Mouse (Mus musculus): ENCODE data around the gene Bank1.

Bank1 gene

DNA sequence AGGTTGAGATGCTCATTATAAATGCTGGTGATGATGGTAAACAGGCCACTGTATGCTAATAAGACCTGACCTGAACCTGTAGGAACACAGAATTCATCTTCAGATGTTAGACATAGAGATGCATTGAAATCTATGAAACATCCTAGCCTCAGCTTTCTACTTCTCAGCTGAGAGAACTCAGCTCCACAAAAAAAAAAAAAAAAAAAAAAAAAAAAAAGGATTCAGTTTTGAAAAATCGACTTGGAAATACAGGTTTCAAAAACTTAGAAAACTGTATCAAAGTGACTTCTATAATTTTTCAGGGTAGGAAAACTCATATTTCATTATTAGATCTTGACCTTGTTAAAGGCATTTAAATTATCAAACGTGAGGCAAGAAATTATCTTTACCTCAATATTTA lies 222.5 kb downstream of the Bank1 start:
- DNase-seq (ENCODE audit: low spot score in 2 of 2): no peak

DNA sequence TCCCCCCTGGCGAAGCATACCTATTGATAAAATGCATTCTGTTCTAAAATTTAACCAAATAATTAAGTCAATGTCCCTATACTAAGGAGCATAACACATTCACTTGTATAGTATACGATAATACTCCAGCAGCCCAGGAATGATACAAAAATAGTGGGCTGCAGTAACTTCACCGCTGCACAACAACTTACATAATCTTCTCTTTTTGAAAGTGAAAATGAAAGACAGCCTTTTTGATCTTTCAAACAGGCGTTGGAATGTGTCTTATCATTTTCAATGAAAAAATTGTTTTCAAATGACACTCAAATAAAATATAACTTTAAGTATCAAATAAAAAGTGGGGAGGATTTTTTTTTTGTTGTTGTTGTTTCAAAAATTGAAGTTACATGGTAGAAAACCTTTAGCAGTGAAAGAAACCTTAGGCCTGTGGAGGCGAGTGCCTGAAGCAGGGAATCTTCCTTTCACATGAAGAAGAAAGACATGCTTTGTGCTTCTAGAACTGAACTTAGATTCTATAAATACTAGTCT lies 224.8 kb downstream of the Bank1 start:
- DNase-seq (ENCODE audit: low spot score in 2 of 2): no peak

DNA sequence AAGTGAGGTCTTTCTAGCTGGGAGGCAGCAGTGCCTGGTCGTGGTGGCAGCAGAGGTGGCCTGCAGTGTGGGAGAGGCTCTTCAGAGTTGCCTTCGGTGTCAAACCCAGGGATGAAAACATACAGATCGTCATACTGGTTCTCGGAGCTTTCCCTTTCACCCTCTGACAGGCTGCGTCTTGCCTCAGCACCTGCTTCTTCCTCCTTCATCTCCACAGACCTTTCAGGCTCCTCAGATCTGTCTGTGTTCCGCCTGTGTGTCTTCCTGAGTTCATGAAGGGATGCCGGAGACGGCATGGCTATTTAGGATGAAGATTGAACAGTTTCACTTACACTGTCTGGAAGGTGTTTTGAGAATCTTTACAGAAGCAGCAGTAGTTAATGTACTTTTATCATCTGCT lies 225.6 kb downstream of the Bank1 start:
- no peak for DNase-seq (ENCODE audit: low spot score in 2 of 2)

DNA sequence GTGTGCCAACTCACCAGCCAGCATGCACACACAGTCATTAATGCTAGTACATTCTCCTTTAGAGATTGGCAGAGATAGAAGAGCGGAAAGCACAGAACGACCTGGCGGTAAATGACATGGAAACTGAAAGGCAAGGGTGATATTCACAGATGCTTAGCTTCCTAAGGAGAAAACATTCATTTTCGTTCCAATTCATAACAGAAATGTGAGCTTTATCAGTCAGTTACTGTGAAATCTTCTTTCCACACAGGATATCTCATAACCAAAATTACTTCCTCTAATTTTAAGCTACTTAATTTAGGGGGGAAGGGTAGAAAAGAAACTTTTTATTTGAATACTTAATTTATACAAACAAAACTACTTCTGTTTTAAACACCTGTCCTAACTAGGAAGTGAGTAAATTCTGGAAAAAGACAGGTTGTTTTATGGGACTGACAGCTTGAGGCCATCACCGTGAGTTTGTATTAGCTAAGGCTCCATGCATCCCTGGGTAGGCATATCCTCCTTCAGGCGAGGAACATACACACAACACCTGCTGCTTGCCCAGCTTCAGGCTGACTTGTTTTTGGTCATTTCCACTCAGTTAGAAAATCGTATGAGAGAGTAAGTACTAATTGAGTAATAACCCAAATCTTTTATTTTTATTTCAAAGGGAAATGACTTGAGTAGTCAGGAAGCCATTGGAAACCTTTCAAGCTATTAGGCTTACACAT lies 238.8 kb downstream of the Bank1 start:
- no peak for DNase-seq (ENCODE audit: low spot score in 2 of 2)

DNA sequence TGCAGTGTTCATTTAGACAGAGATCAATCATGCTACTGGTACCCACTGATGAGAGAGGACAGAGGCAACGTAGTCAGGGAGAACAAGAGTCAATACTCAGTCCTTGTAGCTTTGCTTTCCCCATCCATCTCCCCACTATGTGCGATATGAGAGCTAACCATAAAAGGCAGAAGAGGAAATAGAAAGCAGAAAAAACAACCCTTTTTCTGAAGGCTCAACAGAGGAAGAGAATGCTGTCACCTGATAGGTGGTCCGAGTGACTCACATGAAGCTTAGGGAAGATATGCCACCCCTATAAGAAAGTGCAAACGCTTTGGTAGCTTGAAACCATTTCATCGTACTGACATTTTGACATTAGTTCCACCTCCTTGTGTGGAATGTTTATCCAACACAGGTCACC lies 239.4 kb downstream of the Bank1 start:
- DNase-seq (ENCODE audit: low spot score in 2 of 2): no peak

DNA sequence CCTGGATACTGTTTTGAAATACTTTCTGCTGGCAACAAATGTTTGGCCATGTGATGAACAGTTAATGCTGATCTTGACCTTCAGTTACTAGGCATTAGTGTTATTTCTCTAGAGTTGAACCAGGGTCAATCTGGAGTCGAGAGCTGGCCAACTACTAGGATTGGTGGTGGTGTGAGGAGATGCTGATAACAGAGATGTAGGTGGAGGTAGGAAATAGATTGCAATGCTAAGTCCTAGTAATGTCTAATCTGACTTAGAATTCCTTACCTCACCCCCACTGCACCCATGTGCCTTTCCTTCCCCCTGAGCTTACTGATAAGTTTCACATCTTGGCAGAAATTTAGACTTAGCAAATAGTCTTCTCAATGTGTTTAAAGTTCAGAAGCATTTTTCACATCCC lies 240.8 kb downstream of the Bank1 start:
- DNase-seq (ENCODE audit: low spot score in 2 of 2): no peak

DNA sequence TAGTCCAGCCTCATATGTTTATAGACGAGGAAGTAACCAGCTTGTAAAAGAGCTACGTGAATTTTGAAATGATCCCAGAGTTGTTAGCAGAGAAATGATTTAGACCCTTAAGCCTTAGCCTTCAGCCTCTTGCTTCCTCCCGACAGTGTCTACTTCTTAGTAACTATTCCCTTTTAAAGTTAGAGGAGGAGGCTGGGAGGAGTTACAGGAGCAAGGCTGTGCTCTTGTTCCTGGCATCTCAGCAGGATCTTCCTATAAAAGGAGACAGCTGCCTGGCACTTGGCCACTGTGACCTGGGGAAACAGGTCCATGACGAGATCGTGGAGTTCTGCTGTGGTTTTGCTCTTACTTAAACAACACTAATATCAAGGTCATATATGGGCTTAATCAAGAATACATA lies 241.8 kb downstream of the Bank1 start:
- no peak for DNase-seq (ENCODE audit: low spot score in 2 of 2)

DNA sequence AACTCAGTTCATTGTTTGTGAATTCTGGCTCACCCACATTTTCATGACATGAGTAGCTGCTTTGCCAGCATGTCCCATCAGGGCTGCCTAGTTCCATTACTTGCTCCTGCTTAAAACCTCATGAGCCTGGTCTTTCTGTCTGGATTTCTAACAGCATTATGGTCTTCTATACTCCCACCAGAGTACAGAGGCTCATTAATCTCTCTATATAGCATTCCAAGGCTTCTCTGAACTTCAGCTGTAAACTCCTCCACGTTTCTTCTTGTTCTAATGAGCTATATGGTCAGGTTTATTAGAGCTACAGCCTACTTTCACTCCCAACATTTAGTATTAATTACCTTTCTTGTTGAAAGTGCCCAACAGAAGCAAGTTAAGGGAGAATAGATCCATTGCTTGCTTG lies 244.6 kb downstream of the Bank1 start:
- DNase-seq (ENCODE audit: low spot score in 2 of 2): no peak

DNA sequence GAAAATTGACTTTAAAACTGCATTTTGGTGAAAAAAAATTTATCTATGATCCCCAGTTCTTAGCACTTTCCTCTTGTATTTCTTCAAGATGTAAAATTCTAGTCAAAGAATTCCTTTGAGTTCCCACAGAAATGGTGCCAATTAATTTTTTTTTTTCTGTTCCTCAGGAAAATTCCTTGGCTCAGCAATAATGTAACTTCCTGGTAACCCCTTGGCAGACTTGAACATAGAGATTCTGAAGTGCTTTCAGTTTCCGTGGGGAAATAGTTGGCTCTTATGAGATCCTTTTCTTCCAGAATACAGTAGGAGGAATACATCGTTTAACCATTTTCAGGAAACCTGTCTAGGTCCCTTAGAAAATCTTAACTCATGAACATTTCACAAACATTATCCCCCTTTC lies 247.3 kb downstream of the Bank1 start:
- no peak for DNase-seq (ENCODE audit: low spot score in 2 of 2)

DNA sequence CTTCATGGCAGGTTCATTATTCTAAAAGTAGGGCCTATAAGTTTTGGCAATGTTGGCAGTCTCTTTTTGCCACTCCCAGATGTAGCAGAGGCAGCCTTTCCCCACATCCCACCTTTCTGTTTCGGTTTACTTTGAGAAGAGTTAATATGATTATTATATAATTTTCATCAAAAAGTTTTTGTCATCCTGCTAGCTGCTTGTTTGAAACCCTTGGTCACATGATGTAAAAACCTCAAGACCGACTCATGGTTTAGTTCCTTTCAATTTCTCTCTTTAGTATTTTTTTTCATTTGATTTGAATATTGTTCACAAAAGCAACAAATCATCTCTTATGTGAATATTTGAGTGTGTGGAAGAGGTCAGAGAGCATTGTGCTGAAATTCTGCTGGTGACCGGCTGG lies 255.5 kb downstream of the Bank1 start:
- DNase-seq (ENCODE audit: low spot score in 2 of 2): no peak

DNA sequence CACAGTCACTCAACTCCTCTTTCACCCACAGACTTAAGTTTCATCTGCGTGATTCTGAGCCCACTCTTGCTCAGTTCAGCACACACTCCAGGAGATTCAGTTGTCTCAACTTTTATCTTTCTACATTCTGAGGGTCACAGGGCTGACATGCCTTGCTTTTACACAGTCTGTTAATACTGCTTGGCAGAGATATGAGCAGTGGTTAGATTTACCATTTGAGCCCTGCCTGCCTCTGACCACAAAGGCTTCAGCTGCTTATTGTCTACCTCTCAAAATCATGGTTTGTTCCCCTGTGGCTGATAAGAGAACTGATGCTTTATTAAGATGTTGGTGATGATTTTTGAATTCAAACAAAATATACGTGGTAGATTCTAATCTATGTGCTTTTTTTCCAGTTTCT lies 264.0 kb downstream of the Bank1 start:
- DNase-seq (ENCODE audit: low spot score in 2 of 2): no peak

DNA sequence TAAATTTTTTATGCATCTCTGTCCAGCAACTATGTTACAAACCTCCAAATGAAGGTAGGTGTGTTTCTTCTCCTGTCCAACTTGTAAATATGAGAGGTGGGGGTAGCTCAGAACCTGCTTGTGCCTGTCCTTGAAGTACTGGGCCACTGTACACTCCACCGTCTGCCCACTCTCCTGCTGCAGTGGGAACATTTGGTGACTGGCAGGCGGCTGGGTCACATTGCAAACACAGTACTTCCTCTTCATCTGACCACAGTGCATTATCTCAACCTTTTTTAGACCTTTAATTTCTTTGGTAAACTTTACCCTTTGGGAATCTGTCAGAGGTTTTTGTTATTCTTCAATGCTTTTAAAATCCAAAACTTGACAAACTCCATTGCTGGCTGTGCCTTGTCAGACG lies 275.2 kb downstream of the Bank1 start:
- no peak for DNase-seq (ENCODE audit: low spot score in 2 of 2)

DNA sequence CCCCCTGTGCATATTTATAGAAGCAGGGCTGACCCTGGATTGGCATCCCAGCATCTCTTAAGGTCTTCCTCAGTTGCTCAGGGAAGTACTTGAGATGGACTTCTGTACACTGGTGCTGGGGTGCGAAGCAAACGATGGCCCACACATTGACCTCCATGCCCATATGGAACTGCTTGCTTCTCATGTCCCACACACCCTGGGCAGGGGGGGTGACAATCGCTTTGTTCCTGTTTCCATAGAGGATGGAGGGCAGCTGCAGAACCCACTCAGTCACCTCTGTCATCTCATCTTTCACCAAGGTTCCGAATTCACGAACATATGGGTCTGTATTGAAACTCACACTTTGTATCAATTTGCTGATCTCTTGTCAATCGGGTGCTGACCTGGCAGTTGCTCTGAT lies 275.7 kb downstream of the Bank1 start:
- DNase-seq (ENCODE audit: low spot score in 2 of 2): no peak

DNA sequence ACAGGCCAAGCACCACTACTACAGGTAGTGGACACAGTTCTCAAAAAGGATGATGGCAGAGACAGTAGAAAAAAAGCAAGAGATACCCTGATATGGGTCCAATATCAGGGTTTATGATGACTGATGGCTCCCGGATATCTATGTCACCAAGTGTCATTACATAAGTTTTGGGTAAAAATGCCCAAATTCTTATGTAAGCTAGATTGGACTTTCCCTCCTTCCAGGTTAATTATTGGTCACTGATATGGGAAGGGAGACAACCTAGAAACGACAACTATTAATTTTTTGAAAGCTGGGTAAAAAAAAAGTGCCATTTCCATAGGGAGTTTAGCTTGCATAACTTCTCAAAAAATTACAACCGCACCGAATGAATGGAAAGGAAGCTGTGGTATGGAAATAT lies 277.8 kb downstream of the Bank1 start:
- DNase-seq (ENCODE audit: low spot score in 2 of 2): no peak

DNA sequence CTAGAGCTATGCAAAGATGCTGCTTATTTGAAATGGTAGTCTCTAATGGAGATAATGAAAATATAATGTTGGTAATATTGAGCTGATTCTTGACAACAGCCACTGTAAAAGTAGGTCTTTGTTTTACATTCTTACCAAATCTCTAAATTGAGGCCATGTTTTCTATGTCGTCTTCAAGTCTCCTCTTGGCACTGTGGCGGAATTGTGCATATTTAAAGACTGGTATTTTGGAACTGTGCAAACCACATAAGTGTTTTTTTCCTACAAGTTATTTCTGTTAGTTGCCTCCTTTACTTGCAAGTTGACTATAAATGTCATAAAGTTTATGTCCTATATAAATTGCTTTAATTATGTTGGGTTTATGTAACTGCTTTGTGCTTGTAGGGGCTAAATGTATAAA lies 280.5 kb downstream of the Bank1 start:
- DNase-seq (ENCODE audit: low spot score in 2 of 2): no peak

DNA sequence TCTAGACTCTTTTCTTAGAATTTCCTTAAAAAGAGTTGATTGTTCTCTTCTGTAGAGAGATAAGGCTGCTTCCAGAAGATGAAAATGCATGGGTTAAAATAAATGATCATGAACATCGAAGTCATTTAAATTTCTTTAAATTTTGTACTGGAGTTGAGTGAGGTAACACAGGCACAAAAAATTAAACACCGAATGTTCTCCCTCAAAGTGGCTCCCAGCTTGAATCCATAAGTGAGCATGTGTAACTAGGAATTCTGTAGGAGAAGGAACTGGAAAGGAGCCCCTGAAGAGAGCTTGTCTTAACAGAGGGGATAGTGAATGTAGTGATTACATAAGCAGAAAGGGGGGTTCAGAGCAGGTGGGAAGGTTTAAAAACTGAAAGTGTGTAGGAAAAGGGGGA lies 285.8 kb downstream of the Bank1 start:
- no peak for DNase-seq (ENCODE audit: low spot score in 2 of 2)

DNA sequence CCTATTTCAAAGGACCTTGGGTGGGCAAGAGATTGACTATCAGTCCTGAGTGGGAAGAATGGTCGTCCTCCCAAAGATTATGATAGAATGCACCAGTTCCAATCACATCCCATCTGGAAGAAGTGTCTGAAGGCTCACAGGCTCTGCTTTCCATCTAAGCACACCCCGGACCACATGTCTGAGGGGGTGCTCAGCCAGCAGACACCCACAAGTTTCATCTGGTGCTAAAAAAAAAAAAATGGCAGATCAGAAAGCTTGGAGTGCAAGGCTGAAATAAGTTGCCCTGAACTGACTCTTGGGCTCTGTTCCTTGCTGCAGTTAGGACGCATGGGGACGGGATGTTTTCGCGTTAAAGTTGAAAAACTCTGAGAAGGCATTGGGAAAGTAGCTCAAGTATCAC lies 286.4 kb downstream of the Bank1 start:
- no peak for DNase-seq (ENCODE audit: low spot score in 2 of 2)

DNA sequence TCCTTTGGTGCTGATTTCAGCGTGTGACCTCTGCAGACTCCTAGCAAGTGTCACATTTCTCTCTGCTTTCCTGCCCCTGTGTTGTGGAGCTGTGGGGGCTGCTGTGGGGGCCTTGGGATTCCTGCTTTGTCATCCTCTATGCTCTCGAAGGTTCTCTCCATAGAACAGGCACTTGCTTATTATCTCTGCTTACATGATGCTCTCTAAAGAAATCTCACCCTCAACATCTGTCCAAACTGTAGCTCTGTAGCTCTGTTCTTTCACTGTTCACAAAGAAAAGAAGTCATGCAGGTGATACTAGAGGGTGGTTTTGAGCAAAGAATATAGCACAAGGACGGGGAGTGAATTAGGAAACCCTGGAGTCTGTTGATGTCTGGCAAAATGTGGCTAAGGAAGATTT lies 288.6 kb downstream of the Bank1 start:
- no peak for DNase-seq (ENCODE audit: low spot score in 2 of 2)

DNA sequence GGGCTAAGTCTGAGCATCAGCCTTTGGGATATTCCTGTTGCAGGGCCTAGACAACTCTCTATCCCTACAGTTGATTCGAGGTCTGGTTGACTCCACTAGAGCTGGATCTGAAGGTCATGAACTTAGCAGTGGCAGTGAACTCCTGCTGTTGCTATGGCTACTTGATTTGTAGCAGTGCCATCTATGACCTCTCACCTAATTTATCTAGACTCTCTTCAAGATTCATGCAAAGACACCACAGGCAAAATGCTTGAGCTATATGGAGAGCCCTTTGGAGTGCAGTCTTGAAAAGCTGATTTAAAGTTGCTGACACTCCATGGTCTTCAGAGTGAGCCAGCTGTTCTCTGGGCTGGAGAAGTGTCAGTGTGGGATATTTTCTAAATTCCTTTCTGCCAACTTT lies 290.1 kb downstream of the Bank1 start:
- no peak for DNase-seq (ENCODE audit: low spot score in 2 of 2)

DNA sequence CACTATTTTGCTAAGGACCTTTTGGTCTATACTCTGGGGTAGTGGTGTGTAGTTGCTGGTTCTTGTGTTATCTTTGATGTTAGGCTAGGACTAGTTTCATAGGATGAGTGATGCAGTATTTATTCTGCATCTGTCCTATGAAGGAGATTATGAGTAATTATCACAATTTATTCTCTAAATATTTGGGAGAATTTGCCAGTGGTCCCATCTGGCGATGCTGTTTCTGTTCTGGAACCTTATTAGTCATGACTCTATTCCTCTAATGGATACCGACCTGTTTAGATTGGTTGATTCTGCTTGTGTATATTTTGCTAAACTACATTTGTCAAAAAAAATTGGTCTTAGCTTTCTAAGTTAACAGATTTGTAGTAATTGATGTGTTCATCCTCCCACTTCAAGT lies 301.0 kb downstream of the Bank1 start:
- no peak for DNase-seq (ENCODE audit: low spot score in 2 of 2)

DNA sequence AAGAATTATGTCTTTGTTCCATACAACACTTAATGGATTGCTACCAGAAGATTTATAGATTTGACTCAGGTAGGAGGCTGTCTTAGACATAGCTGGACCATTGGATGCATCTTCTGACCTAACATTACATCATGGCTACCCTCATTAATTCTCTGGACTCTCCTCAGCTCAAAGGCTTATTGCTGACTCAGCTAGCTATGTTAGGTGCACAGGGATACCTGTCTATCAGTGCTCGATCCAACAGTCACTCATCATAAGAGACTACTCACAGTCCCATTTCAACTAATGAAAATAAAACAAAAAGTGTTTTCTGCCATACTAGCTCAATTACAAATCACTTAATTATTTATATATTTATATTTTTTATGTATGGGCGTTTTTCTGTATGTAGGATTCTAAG lies 308.3 kb downstream of the Bank1 start:
- no peak for DNase-seq (ENCODE audit: low spot score in 2 of 2)

DNA sequence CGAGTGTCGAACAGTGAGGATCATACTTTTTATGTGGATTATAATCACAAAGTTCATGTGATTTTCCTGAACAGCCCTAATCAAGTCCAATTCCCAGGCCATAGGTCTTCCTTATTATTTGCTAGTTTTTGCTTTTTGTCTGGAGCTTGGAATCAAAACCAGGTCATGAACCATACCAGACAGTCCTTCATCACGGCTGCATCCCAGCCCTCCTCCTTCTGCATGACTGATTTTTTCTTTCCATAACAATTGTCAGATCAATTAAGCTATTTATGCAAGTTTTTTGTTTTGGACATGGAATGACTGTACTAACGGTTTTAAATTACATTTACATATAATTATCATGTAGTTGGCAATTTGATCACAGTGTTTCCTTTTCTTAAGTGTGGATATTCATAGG lies 315.2 kb downstream of the Bank1 start:
- no peak for DNase-seq (ENCODE audit: low spot score in 2 of 2)

DNA sequence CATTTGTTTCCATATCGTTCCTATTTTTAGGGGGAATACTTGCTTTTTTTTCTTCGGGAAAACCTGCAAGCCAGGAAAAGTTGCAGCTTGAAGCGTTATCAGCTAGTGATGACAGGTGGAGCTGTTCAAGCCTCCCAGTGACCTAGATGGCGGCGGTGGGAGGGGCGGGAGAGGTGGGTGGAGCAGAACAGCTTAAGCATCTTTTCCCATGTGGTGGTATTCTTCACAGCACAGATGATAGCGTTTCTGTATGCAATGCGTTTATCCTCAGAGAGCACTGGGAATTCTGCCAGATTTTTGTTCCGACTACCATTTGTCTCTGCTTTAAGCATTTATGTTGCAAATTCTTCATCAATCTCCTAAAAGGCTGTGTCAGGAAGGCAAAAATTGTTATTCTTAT lies 318.0 kb downstream of the Bank1 start:
- peak; percentile 25 to 29 for DNase-seq (ENCODE audit: low spot score in 2 of 2)
